Mouse (Mus musculus): Measurements from ENCODE around the gene Ddx3x. TPM values are rescaled to one million over a fixed set of nuclear protein-coding genes. Genes with fewer than 3 reads are reported as not detected.
"Not testable (repeated sequence)": the region's sequence is repeated elsewhere in the genome, so short reads cannot be mapped to it uniquely, and the experiment has no call there.

Gene Ddx3x
- polyA plus RNA-seq, 1 experiment, result 17.5 TPM

DNA sequence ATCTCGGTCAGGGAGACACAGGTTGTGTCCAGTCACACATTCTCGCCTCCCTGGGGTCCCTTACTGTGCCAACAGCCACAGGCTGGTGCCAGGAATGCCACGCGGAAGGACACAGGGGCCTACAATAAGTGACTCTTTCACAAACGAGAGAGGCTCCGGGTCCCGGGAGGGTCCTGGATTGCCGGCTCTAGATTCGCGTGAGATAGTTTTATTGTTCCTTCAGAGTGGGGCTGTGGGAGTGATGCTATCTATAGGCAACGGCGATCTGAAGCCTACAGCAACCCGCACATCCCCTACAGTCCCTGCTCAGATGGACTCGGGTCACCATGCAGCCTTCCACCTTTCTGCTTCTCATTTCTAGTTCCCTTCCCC lies 747 bp upstream of the Ddx3x start:
- under 1% methylated on average over 14 of the region's 14 CpGs for WGBS
- no peak for DNase-seq (ENCODE audit: low read depth, low spot score)

DNA sequence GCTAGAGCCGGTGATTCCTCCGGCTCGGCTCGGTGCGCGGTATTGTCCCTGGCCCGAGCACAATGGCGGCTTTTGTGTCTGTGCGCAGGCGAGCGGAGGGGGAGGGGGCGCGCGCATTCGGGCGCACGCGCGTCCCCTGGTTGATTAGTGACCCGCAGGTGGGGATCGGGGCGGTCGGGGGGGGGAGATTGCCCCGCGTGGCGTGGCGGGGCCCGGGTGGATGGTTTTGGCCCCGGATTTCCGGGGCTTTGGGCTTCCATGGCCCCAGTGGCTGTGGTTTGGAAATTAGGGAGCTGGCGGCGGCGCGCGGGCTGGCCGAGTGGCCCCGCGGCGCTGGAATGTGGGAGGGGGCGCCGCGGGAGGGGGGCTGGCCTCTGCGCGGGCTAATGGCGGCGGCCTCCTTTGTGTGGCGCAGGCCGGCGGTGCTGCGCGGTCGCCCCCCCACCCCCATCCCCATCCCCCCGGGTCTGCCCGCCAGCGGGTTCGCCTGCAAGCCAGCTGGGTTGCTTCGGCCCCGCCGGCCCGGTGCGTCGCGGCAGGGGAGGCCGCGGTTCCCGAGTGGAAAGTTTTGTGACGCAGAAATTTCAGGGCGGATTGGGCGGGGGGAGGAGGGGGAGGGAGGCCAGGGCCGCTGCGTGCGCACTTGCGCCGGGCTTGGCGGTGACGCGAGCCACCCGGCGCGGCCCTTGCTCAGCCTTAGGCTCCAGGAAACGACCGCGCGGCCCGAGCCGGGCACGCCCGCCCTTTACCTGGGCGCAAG lies 739 bp downstream of the Ddx3x start:
- 2% methylated on average over 68 of the region's 89 CpGs for WGBS
- no peak for DNase-seq (ENCODE audit: low read depth, low spot score)

- WGBS, result 11% methylated on average over 16 of the region's 16 CpGs
These were observed 1.5 kb downstream of the Ddx3x start for GRCm38 (mm10) chrX:13282089-13282850.

GRCm38 (mm10) chrX:13285772-13286171 lies 5.0 kb downstream of the Ddx3x start:
- DNase-seq (ENCODE audit: low read depth, low spot score), result no peak
- whole genome bisulfite sequencing, result 46% methylated on average over 4 of the region's 4 CpGs

More at GRCm38 (mm10) chrX:13282089-13282850, 1.5 kb downstream of the Ddx3x start:
- DNase-seq (ENCODE audit: low read depth, low spot score), result no peak

DNA sequence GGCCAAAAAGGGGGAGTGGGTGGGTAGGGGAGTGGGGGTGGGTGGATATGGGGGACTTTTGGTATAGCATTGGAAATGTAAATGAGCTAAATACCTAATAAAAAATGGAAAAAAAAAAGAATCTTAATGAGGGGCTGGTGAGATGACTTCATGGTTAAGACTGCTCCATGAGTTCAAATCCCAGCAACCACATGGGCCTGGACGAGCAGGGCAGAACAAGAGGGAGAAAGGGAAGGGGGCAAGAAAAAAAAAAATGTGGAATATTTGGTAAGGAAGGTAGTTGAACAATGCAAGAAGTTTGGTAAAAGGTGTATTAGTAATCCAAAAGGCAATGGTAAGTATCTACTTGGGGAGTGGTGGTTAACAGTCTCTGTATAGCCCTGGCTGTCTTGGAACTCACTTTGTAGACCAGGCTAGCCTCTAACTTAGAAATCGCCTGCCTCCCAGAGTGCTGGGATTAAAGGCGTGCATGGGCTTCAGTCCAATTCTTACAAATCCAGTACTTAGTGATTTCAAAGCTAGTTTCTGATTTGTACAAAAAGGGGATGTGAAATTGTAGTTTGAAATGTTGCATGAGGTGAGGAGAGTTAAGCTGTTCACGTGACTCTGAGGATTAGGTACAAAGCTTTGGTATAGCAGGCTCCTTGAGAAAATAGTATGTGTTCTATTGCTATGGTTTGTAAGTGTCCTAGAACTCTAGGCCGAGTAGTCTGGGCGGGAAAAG lies 13.9 kb downstream of the Ddx3x start:
- 57% methylated on average over 6 of the region's 6 CpGs for WGBS
- no peak for DNase-seq (ENCODE audit: low read depth, low spot score)

DNA sequence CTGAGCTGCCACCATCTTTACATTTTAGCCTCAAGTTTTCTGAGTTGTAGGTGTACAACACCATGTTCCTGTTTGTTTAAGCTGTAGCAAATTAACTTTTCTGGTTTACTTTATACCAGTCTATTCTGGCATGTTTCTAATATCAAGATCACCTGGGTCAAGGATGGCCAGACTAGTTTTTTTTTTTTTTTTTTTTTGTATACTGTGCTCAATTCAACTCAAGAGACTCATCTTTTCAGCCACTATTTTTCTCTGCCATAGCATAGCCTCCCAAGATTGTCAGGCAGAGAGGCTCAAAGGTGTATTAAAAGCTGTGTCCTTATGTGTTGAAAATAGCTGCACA lies 14.4 kb downstream of the Ddx3x start:
- DNase-seq (ENCODE audit: low read depth, low spot score), result no peak

DNA sequence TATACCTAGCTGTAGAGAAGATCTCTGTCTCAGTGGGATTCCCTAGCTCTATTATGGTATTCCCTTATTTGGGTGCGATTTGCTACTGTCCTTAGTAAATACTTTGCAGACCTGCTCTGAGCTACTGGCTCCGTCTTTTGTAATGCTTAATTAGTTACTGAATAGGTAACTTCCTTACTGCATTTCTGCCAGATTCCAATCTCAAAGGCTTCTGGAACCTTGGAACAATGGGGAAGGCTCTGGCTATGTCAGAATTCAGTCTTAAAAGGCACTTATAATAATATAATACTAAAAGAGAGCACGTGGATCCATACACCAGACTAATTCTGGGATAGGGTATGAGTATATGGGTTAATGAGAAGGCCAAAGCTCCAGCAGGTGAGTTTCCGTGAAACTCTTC lies 15.5 kb downstream of the Ddx3x start:
- not testable (repeated sequence) for DNase-seq (ENCODE audit: low read depth, low spot score)
- WGBS, result 37% methylated on average over 4 of the region's 4 CpGs

- 84% methylated on average over 3 of the region's 3 CpGs for WGBS
- DNase-seq (ENCODE audit: low read depth, low spot score), result no peak
These were observed 25.4 kb downstream of the Ddx3x start for GRCm38 (mm10) chrX:13306190-13306589.

GRCm38 (mm10) chrX:13311396-13311795 lies 30.6 kb downstream of the Ddx3x start:
- 68% methylated on average over 4 of the region's 4 CpGs for WGBS
- DNase-seq (ENCODE audit: low read depth, low spot score), result no peak

DNA sequence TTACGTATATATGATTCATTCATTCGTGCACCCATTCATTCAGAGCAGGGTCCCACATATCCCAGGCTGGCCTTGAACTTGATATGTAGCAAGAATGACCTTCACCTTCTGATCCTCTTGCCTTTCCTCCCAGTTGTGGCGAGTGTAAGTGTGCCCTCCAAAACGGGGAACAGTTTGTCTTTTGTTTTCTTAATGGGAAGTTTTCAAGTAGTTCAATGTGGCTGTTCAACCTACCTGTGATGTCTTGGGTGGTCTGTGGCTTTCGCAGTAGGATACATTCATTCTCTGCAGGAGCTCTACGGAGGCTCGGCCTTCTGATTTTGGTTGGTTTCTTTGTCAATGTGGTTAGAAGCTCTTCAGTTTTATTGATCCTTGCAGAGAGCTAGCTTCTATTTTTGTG lies 48.8 kb downstream of the Ddx3x start:
- 87% methylated on average over 7 of the region's 7 CpGs for WGBS
- DNase-seq (ENCODE audit: low read depth, low spot score), result no peak

Other genes starting within 250 kb of the Ddx3x start
- 11.3 and 17.0 TPM in 2 replicates for gene Usp9x, start 209.5 kb upstream of the Ddx3x start, polyA plus RNA-seq (2012; rRNA removed)
- gene Nyx, start 185.1 kb downstream of the Ddx3x start, polyA plus RNA-seq (2012; rRNA removed), result 0.30 and 0.56 TPM in 2 replicates

Data from large intestine, adult 2 months (tissue).